Mouse (Mus musculus) Patski (cell line): ENCODE data around the gene Hgd. TPM values are rescaled to one million over a fixed set of nuclear protein-coding genes. Genes with fewer than 3 reads are reported as not detected.

Experiments
- ATAC-seq: fragments of 100-300 bp; one replicate; pipeline ENCODE4 v1.8.0; 2021
- CTCF ChIA-PET: fragments of 350-600 bp; sonication (Branson Sonifier 250); formaldehyde crosslinking; loops from one replicate; lab custom pipeline; 2022; ENCODE audit warnings: inconsistent platforms; lab: Charles Lee
- POLR2A ChIA-PET: fragments of 350-600 bp; sonication (Branson Sonifier 250); formaldehyde crosslinking; loops from one replicate; lab custom pipeline; 2022; ENCODE audit warnings: antibody characterized with exemption, inconsistent platforms; lab: Charles Lee
- DNase-seq: peaks from one replicate; pipeline ENCODE4 v3.0.0-alpha.2; 2011; ENCODE audit warnings: low read depth, low spot score
- H3K27me3 ChIP-seq: fragments of 371-371 bp; one replicate; pipeline ENCODE4 v1.5.1; 2021
- CTCF ChIP-seq: fragments of 100-300 bp; IDR thresholded peaks from one replicate; pipeline ENCODE4 v1.5.1; 2021
- in situ Hi-C: fragments of 300-500 bp; cut with MboI; formaldehyde crosslinking; loops from 3 replicates; pipeline ENCODE4 v1.11.1; 2018; ENCODE audit warnings: low pct_unique_long_range_greater_than_20kb, mixed read lengths
- polyA plus RNA-seq: library from polyadenylated mRNA; unstranded; gene quantifications from one replicate; pipeline ENCODE4 v1.2.3, GENCODE M21; 2021

Gene Hgd
- polyA plus RNA-seq, 1 experiment from 2014 or later: 0.09 TPM

GRCm38 (mm10) chr16:37656796-37657195 lies 76.8 kb downstream of the Hgd start:
- ChIA-PET POLR2A (no interaction called here), CTCF (no interaction called here)
- no peak for DNase-seq
- no peaks in the 10 kb centered on the region for H3K27me3 ChIP-seq
- TF ChIP-seq CTCF: no peak
- no peak for ATAC-seq
- in situ Hi-C loops: no loop called here

DNA sequence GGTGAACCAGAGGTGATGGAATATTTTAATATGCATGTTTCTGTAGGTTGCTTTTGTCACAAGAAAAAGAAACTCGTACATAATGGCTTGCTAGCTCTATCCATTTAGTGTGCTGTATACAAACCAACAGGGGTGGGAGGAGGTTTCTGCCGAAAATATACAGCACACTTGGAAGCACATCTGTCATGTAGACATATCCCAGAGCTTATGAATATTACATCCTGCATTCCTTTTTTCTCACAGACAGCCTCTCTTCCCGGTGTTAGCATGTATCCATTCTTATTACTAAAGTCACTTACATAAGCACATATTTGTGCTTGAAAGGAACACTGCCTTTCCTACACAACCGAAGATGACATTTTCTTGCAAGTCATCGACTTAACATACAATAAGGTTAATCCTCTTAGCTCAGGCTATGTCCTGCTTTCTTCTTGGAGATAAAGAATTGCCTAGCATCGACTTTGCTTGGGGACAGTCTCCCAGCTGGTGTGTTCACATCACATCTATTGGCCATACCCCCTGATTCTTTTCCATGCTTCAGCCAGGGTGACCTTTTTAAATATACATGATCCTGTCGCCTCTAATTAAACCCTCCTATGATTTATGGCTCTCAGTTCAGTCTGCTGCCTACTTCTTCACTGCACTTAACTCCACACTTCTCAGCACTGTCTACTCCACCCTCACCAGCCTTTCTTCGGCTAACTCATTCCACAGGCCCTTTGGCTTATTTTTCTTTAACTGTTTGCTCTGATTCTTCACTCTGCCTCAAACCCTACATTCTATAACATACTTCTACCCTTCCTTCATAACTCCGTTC lies 83.9 kb downstream of the Hgd start:
- ATAC-seq: no peak
- CTCF ChIA-PET: no interaction called here
- in situ Hi-C loops: no loop called here

GRCm38 (mm10) chr16:37665394-37665935 lies 85.5 kb downstream of the Hgd start:
- ChIA-PET POLR2A (no interaction called here), CTCF (interaction anchor here (1.2 kb wide), 1 partner anchor 17 kb away, joined by 5 read pairs; no protein-coding TSS in a partner anchor)
- in situ Hi-C loops: no loop called here

More for the DNA sequence above, 83.9 kb downstream of the Hgd start:
- TF ChIP-seq CTCF: no peak
- POLR2A ChIA-PET: no interaction called here
- peaks cover 5% of the 10 kb centered on the region for H3K27me3 ChIP-seq
- no peak for DNase-seq

DNA sequence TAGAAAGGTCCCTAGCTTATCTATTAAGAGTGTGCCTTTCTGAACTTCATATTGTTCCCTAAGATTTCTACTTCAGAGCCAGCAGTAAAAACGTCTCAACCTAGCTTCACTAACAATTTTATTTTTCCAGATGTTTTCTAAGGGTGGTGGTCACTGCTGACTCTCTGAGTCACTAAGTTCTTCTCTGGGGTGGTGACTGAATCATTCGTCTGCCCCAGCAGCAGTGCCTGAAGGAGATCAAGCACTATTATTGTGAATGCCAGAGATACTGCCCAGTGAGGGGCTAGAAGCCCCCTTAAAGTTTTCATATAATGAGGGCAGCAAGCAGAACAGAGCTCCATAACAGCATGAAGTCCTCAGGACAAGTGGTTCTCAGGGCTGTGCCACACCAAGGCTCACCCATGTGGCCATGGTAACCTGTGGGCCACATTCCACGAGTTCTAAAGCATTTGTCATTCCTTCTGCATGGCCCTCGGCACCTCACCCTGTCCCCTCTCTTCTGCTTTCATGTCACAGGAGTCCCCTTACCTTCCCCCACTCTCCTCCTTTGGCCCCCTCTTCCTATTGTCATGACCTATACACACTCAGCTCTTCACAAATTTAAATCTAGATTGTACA lies 90.8 kb downstream of the Hgd start:
- POLR2A ChIA-PET: no interaction called here
- CTCF ChIA-PET: interaction anchor here (1.6 kb wide), 1 partner anchor 12 kb away, joined by 5 read pairs; no protein-coding TSS in a partner anchor
- ATAC-seq (no peak), DNase-seq (no peak)
- no peak for TF ChIP-seq CTCF
- in situ Hi-C loops: loop anchor here (10.0 kb wide), 1 partner anchor 576 kb away; no protein-coding TSS in a partner anchor
- H3K27me3 ChIP-seq: no peaks in the 10 kb centered on the region

More at GRCm38 (mm10) chr16:37665394-37665935, 85.5 kb downstream of the Hgd start:
- DNase-seq: no peak
- peaks cover 5% of the 10 kb centered on the region for H3K27me3 ChIP-seq
- ATAC-seq: no peak
- no peak for TF ChIP-seq CTCF

DNA sequence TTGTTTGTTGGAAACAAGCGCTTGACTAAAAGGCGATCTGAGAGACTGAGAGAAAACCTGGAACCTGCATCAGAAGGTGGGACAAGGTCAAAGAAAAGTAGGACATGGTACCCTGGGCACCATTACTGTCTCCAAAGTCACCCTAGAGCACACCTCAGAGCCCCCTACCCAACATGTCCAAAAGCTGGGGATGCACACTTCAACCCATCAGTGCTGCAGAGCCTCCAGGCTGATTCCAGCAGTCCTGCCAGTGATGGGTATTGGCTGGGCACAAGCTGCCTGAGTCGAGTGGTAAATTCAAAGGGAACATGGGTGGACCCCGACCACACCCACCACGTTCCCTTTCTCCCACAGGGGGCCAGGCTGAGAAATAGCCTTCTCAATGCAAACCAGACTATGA lies 95.4 kb downstream of the Hgd start:
- in situ Hi-C loops: loop anchor here (5.0 to 10.0 kb wide), 2 partner anchors 383 to 581 kb away; no protein-coding TSS in a partner anchor
- ATAC-seq (no peak), DNase-seq (no peak)
- H3K27me3 ChIP-seq: no peaks in the 10 kb centered on the region
- TF ChIP-seq CTCF: no peak
- ChIA-PET POLR2A (no interaction called here), CTCF (interaction anchor here (1.4 kb wide), 1 partner anchor 14 kb away, joined by 3 read pairs; no protein-coding TSS in a partner anchor)

GRCm38 (mm10) chr16:37676024-37676676 lies 96.2 kb downstream of the Hgd start:
- H3K27me3 ChIP-seq: no peaks in the 10 kb centered on the region
- POLR2A ChIA-PET: no interaction called here
- no peak for TF ChIP-seq CTCF
- ATAC-seq (peak; percentile 88), DNase-seq (peak; percentile 41)
- CTCF ChIA-PET: interaction anchor here (0.7 to 1.0 kb wide), 2 partner anchors 9 to 172 kb away, joined by 3 read pairs; no protein-coding TSS in a partner anchor
- in situ Hi-C loops: loop anchor here (5.0 to 10.0 kb wide), 2 partner anchors 384 to 581 kb away; no protein-coding TSS in a partner anchor

DNA sequence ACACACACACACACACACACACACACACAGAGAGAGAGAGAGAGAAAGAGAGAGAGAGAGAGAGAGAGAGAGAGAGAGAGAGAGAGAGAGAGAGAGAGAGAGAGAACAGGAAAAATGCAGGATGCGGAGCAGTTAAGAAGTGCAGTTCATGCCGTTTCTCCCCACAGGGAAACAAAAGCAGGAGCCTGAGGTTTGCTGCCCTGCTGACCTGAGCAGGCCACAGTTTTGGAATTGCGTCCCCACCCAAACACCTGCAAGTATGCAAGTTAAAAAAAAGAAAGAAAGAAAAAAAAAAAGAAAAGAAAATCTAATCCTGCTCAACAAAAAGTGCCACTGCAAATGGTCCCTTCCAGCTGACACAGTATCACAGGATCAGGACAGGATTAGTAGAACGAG lies 96.7 kb downstream of the Hgd start:
- in situ Hi-C loops: loop anchor here (5.0 to 10.0 kb wide), 2 partner anchors 384 to 582 kb away; no protein-coding TSS in a partner anchor
- DNase-seq: no peak
- POLR2A ChIA-PET: no interaction called here
- CTCF ChIA-PET: interaction anchor here (0.7 to 1.0 kb wide), 2 partner anchors 8 to 172 kb away, joined by 3 read pairs; no protein-coding TSS in a partner anchor
- no peak for ATAC-seq
- no peaks in the 10 kb centered on the region for H3K27me3 ChIP-seq
- no peak for TF ChIP-seq CTCF

GRCm38 (mm10) chr16:37677586-37677985 lies 97.6 kb downstream of the Hgd start:
- H3K27me3 ChIP-seq: no peaks in the 10 kb centered on the region
- POLR2A ChIA-PET: no interaction called here
- no peak for TF ChIP-seq CTCF
- CTCF ChIA-PET: no interaction called here
- in situ Hi-C loops: loop anchor here (5.0 to 10.0 kb wide), 2 partner anchors 385 to 583 kb away; no protein-coding TSS in a partner anchor
- ATAC-seq: no peak
- no peak for DNase-seq

DNA sequence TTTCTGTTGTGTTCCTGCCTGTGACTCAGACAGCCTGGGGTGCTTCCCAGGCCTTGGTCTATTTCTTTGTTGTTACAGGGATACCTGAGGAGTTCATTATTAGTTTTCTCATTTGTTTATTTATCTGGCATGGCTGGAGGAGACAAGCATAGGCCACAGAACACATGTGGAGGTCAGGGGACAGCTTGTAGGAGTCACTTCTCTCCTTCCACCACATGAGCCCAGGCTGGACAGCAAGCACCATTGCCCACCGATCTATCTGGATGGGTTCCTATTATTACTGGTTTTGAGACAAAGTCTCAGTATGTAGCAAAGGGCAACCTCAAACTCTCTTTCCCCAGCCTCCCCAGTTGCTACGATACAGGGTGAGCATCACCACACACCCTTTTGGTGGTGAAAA lies 100.3 kb downstream of the Hgd start:
- CTCF ChIA-PET: no interaction called here
- no peak for TF ChIP-seq CTCF
- no peak for ATAC-seq

DNA sequence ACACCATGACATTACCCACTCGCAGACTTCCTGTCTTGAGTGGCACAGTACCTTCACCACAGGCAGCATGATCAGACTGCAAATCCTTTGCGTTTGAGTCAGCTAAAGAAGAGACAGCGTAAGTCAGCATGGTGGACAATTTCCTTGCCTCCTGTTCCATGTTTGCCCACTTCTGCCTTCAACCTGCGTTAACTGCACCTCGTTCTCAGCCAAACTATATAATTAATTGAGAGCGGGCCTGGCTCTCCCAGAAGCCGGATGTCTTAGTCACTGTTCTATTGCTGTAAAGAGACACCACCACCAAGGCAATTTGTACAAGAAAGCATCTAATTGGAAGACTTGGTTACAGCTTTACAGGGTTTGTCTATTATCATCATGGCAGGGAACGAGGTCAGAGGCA lies 100.9 kb downstream of the Hgd start:
- TF ChIP-seq CTCF: no peak
- DNase-seq (no peak), ATAC-seq (no peak)
- ChIA-PET CTCF (no interaction called here), POLR2A (interaction anchor here (0.8 kb wide), 1 partner anchor 294 kb away, joined by 3 read pairs; no protein-coding TSS in a partner anchor)
- in situ Hi-C loops: loop anchor here (10.0 kb wide), 1 partner anchor 514 kb away; no protein-coding TSS in a partner anchor
- no peaks in the 10 kb centered on the region for H3K27me3 ChIP-seq

More for the DNA sequence above, 100.3 kb downstream of the Hgd start:
- POLR2A ChIA-PET: no interaction called here
- DNase-seq: no peak
- in situ Hi-C loops: loop anchor here (10.0 kb wide), 1 partner anchor 515 kb away; no protein-coding TSS in a partner anchor
- H3K27me3 ChIP-seq: no peaks in the 10 kb centered on the region

Other genes starting within 250 kb of the Hgd start
- gene Stxbp5l, start 195.2 kb upstream of the Hgd start, polyA plus RNA-seq: 0.12 TPM
- gene Gtf2e1, start 40.4 kb upstream of the Hgd start, polyA plus RNA-seq: 17.4 TPM
- gene Rabl3, start 40.3 kb upstream of the Hgd start, polyA plus RNA-seq: 11.7 TPM
- 32.2 TPM for gene Ndufb4, start 74.3 kb downstream of the Hgd start, polyA plus RNA-seq
- gene Fstl1, start 196.7 kb downstream of the Hgd start, polyA plus RNA-seq: 283 TPM